Mouse (Mus musculus) lung, postnatal 0 days (tissue): ENCODE results near the gene H2al2a.

Experiments used
- CTCF ChIP-seq: IDR thresholded peaks from 2 replicates; pipeline ENCODE4 v1.5.1; 2016; ENCODE audit warnings: antibody characterized with exemption, mild to moderate bottlenecking
- EP300 ChIP-seq: IDR thresholded peaks from 2 replicates; pipeline ENCODE4 v1.6.1; 2016; ENCODE audit warnings: antibody characterized with exemption, mild to moderate bottlenecking, control low read depth

DNA sequence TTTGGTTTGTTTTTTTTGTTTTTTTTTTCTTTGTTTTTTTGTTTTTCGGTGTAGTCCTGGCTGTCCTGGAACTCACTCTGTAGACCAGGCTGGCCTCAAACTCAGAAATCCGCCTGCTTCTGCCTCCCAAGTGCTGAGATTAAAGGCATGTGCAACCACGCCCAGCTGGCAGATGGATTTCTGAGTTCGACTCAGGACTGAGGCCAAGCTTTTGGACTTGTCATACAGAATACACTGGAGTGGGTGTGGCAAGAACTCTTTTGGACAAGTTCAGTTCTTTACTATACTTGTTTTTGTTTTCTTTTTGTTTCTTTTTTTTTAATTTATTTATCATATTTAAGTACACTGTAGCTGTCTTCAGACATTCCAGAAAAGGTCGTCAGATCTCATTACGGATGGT, 18.1 kb downstream of the H2al2a start:
- TF ChIP-seq EP300 (no peak), CTCF (no peak)
